Comparison of ENCODE assay signal across 15 mouse cellular contexts in the genomic region with DNA sequence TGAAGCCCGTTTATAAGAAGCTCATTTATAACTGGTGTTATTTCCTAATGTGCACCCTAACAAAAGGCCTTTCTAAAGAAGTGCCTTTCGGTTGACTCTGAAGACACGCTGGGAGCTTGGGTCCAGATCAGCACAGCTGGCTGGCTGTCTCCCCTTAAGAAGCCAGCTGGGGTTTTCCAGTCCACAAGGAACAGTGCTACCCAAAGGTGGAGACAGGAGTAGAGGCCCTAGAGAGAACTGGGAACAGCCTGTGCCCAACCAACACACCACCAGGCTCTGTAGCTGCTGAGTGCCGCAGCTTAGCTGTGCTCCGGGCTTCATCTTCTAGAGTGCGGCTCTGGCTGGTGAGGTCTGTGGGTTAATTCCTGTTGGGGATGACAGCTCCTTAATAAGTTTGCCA. TPM values are rescaled to one million over a fixed set of nuclear protein-coding genes. Genes with fewer than 3 reads are reported as not detected.
"Had no signal": no experiment of that assay in that cellular context is flagged by ENCODE, and none has a peak within 500 bp of the region (broad histone marks: within the 10 kb centered on the region; RNA-seq: fewer than 3 reads in every experiment).

No protein-coding gene starts in this region.

- H3K4me3 ChIP-seq: left cerebral cortex, adult 2 months; limb, embryonic 10.5 days; liver, embryonic 15.5 days; midbrain, embryonic 13.5 days had no signal

- H3K27ac ChIP-seq: left cerebral cortex, adult 2 months; limb, embryonic 10.5 days; liver, embryonic 15.5 days; midbrain, embryonic 13.5 days had no signal

- DNase-seq: kidney, postnatal 25 days; lung, adult 2 months; lung, postnatal 36 days; retina, postnatal 1 day; right cerebral cortex, postnatal 4 days; spleen, adult 18-20 months; thymus, postnatal 36 days had no signal

- H3K4me1 ChIP-seq: liver, embryonic 15.5 days had no signal

- H3K9me3 ChIP-seq: limb, embryonic 10.5 days; liver, embryonic 15.5 days; midbrain, embryonic 13.5 days had no signal

- H3K4me2 ChIP-seq: liver, embryonic 11.5 days; liver, embryonic 15.5 days; midbrain, embryonic 13.5 days had no signal

- ATAC-seq: lung, postnatal 0 days; midbrain, embryonic 13.5 days had no signal

- H3K36me3 ChIP-seq: liver, embryonic 15.5 days had no signal

- H3K9ac ChIP-seq: liver, embryonic 15.5 days; midbrain, embryonic 13.5 days had no signal

- H3K27me3 ChIP-seq: liver, embryonic 15.5 days; midbrain, embryonic 13.5 days had no signal

RNA-seq across cellular contexts. Expression of a gene that starts 22.1 kb away (rescaled TPM):
- total RNA-seq: megakaryocyte progenitor cell, adult 5-6 weeks; neutrophil, adult 5-6 weeks had no signal
